Mouse (Mus musculus): ENCODE results near the gene Crabp2.
"Not testable (repeated sequence)": the region's sequence is repeated elsewhere in the genome, so short reads cannot be mapped to it uniquely, and the experiment has no call there.

Crabp2 gene

GRCm38 (mm10) chr3:87948378-87949265 is at the start of gene Crabp2:
Gene Crabp2 (plus strand): TSS chr3:87948666.
- DNase-seq (ENCODE audit: low read depth, low spot score) = peak; percentile 45

GRCm38 (mm10) chr3:87899266-87899665 is 49.2 kb upstream of the Crabp2 start:
- no peak for DNase-seq (ENCODE audit: low read depth, low spot score)

GRCm38 (mm10) chr3:87899776-87900175 is 48.7 kb upstream of the Crabp2 start:
- no peak for DNase-seq (ENCODE audit: low read depth, low spot score)

GRCm38 (mm10) chr3:87901036-87901624 is 47.3 kb upstream of the Crabp2 start:
- DNase-seq (ENCODE audit: low read depth, low spot score) = no peak

- DNase-seq (ENCODE audit: low read depth, low spot score) = not testable (repeated sequence)
These were observed 46.5 kb upstream of the Crabp2 start for GRCm38 (mm10) chr3:87901959-87902358.

GRCm38 (mm10) chr3:87903821-87904220 is 44.6 kb upstream of the Crabp2 start:
- DNase-seq (ENCODE audit: low read depth, low spot score) = no peak

- DNase-seq (ENCODE audit: low read depth, low spot score) = peak; percentile 97
These were observed 42.5 kb upstream of the Crabp2 start, which contains the start of gene Hdgf for GRCm38 (mm10) chr3:87905880-87906485. Gene Hdgf (plus strand): TSS chr3:87906321.

GRCm38 (mm10) chr3:87906601-87906980 is 41.9 kb upstream of the Crabp2 start:
- no peak for DNase-seq (ENCODE audit: low read depth, low spot score)

- peak; percentile 39 for DNase-seq (ENCODE audit: low read depth, low spot score)
These were observed 41.2 kb upstream of the Crabp2 start for GRCm38 (mm10) chr3:87906981-87907857.

- no peak for DNase-seq (ENCODE audit: low read depth, low spot score)
These were observed 40.6 kb upstream of the Crabp2 start for GRCm38 (mm10) chr3:87907906-87908305.

- no peak for DNase-seq (ENCODE audit: low read depth, low spot score)
These were observed 39.1 kb upstream of the Crabp2 start for GRCm38 (mm10) chr3:87909381-87909780.

GRCm38 (mm10) chr3:87909874-87910273 is 38.6 kb upstream of the Crabp2 start:
- DNase-seq (ENCODE audit: low read depth, low spot score) = no peak

- peak; percentile 48 for DNase-seq (ENCODE audit: low read depth, low spot score)
These were observed 37.8 kb upstream of the Crabp2 start for GRCm38 (mm10) chr3:87910573-87911141.

GRCm38 (mm10) chr3:87913491-87913890 is 35.0 kb upstream of the Crabp2 start:
- no peak for DNase-seq (ENCODE audit: low read depth, low spot score)

GRCm38 (mm10) chr3:87913891-87914290 is 34.6 kb upstream of the Crabp2 start:
- no peak for DNase-seq (ENCODE audit: low read depth, low spot score)

- DNase-seq (ENCODE audit: low read depth, low spot score) = no peak
These were observed 31.5 kb upstream of the Crabp2 start for GRCm38 (mm10) chr3:87916990-87917389.

GRCm38 (mm10) chr3:87918551-87918950 is 29.9 kb upstream of the Crabp2 start:
- no peak for DNase-seq (ENCODE audit: low read depth, low spot score)

GRCm38 (mm10) chr3:87919336-87920108 is 28.9 kb upstream of the Crabp2 start, which contains the start of gene Mrpl24:
Gene Mrpl24 (plus strand): TSS chr3:87919506.
- DNase-seq (ENCODE audit: low read depth, low spot score) = peak; percentile 84

GRCm38 (mm10) chr3:87920270-87920943 is 28.1 kb upstream of the Crabp2 start:
- DNase-seq (ENCODE audit: low read depth, low spot score) = no peak

- no peak for DNase-seq (ENCODE audit: low read depth, low spot score)
These were observed 23.5 kb upstream of the Crabp2 start for GRCm38 (mm10) chr3:87924996-87925395.
